Mouse (Mus musculus): Measurements from ENCODE around the gene Ubxn10. TPM values are rescaled to one million over a fixed set of nuclear protein-coding genes. Genes with fewer than 3 reads are reported as not detected.

Ubxn10 gene
- total RNA-seq, 2 experiments from 2014 or later: 0.80 to 1.2 TPM

Other genes starting within 250 kb of the Ubxn10 start
- gene Vwa5b1, start 101.3 kb downstream of the Ubxn10 start, total RNA-seq (2021): 1 to 10 TPM; 1.8 to 2.1 TPM
- under 1 TPM; 0.10 to 0.22 TPM for gene Pla2g2c, start 12.4 kb downstream of the Ubxn10 start, total RNA-seq (2021)
- 1 to 10 TPM; 1.2 to 1.9 TPM for gene Pla2g2f, start 20.5 kb upstream of the Ubxn10 start, total RNA-seq (2021)
- under 1 TPM; 0.23 to 0.40 TPM for gene Pla2g2d, start 38.6 kb upstream of the Ubxn10 start, total RNA-seq (2021)
- gene Pla2g5, start 126.3 kb upstream of the Ubxn10 start, total RNA-seq (2021): under 1 TPM; 0.70 to 0.73 TPM
- not detected for gene Gm13030, start 136.8 kb upstream of the Ubxn10 start, total RNA-seq (2021)
- gene Pla2g2e, start 140.8 kb upstream of the Ubxn10 start, total RNA-seq (2021): not detected
- gene Otud3, start 176.8 kb upstream of the Ubxn10 start, total RNA-seq (2021): 10 to 100 TPM; 10.8 to 12.8 TPM
- not detected for gene Rnf186, start 229.9 kb upstream of the Ubxn10 start, total RNA-seq (2021)
- 1 to 10 TPM; 2.0 to 2.5 TPM for gene Tmco4, start 235.7 kb upstream of the Ubxn10 start, total RNA-seq (2021)

Data from layer of hippocampus, postnatal 36 days (tissue).